Mouse (Mus musculus): ENCODE measurements around the gene Six2. TPM values are rescaled to one million over a fixed set of nuclear protein-coding genes. Genes with fewer than 3 reads are reported as not detected.
"Not testable (repeated sequence)": the region's sequence is repeated elsewhere in the genome, so short reads cannot be mapped to it uniquely, and the experiment has no call there.

Gene Six2
- total RNA-seq, 2 experiments from 2014 or later = 0.28 to 0.50 TPM

- DNase-seq (ENCODE audit: low spot score in 2 of 2) = no peak
Measured at GRCm38 (mm10) chr17:85690323-85690968, 2.4 kb upstream of the Six2 start.

DNA sequence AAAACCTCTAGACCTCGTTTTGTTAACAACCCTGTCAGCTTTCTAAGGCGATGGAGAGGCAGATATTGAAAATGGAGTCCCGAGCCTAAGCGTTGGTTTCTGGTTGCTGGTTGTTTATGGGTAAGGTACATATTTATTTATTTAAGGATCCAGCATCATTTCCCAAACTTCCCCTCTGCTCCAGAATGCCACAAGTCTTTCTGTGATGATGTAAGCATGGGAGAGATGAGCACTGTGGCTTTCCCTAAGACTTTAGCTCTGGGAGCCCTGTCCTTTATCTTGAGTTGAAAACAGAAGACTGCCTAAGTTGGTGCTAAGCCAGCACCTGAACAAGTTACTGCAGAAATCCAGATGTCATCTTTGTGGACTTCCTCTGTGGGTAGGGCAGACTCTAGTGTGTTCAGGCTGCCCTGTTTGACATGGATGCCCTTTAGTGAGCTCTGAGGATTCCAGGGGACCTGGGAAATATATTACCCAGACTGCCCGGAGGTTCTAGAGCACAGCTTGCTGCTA lies 1.8 kb upstream of the Six2 start:
- no peak for DNase-seq (ENCODE audit: low spot score in 2 of 2)

DNA sequence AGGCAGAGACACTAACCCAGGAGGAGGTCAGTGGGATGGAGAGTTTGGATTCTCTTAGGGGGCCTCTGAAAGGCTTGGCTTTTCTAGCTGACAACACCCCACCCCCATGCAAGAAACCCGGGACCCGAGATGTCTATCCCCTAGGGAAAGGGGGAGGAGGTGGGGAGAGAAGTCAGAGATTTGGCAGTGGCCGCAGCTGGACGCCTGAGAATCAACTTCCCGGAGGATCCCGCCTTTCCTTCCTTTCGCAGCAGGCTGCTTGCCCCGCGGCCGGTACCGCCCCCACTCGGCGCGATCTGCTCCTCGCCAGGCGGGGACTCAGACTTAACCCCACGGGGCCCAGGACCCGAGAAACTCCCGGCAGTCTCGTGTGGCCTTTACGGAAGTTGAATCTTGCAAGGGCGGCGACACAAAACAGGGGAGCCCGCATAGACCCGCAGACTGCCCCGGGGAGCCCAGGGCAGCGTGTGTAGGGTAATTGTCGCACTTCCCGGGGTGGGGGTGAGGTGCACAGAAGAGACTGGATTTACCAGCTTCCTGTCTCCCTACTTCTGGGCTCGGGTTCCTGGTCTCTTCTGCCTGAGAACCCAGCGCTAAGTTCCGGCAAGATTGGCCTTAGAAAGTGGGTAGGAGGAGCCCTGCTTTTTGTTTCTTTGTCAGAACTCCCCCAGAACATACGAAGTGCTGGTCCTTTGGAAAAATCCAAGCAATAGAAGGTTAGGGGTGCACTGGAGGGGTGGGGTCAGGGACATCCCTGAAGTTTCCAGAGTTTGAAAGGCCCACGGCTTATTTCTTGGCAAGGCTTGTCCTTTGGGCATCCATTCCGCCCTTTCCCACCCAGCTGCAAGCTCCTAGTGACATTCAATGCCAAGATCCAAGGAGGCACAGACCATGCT lies 1.1 kb upstream of the Six2 start:
- no peak for DNase-seq (ENCODE audit: low spot score in 2 of 2)

DNA sequence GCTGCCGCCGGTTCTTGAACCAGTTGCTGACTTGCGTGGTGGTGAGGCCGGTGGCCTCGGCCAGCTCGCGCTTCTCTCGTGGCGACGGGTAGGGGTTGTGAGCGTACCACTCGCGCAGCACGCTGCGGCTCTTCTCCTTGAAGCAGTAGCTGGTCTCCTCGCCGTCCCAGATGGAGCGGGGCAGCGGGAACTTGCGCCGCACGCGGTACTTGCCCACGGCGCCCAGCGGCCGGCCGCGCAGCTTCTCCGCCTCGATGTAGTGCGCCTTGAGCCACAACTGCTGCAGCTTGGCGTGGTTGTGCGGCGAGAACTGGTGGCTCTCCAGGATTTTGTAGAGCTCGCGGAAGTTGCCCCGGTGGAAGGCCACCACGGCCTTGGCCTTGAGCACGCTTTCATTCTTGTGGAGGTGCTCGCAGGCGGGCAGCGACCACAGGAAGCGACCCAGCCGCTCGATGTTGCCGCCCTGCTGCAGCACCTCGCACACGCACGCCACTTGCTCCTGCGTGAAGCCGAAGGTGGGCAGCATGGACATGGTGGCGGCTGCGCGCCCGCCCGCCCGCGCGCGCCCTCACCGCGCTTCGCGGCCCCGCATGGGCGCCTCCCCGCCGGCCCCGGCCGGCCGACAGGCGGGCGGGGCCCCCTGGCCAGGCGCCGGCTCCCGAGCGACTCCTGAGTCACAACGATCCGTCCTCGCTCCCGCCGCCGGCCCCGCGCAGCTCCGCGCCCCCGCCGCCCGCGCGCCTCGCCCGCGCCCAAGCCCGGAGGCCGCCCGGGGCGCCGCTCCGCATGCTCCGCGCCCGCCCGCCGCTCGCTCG lies 446 bp downstream of the Six2 start:
- no peak for DNase-seq (ENCODE audit: low spot score in 2 of 2)

GRCm38 (mm10) chr17:85686476-85687420 lies 1.3 kb downstream of the Six2 start:
- no peak for DNase-seq (ENCODE audit: low spot score in 2 of 2)

- no peak for DNase-seq (ENCODE audit: low spot score in 2 of 2)
Measured at GRCm38 (mm10) chr17:85685689-85686281, 2.3 kb downstream of the Six2 start.

DNA sequence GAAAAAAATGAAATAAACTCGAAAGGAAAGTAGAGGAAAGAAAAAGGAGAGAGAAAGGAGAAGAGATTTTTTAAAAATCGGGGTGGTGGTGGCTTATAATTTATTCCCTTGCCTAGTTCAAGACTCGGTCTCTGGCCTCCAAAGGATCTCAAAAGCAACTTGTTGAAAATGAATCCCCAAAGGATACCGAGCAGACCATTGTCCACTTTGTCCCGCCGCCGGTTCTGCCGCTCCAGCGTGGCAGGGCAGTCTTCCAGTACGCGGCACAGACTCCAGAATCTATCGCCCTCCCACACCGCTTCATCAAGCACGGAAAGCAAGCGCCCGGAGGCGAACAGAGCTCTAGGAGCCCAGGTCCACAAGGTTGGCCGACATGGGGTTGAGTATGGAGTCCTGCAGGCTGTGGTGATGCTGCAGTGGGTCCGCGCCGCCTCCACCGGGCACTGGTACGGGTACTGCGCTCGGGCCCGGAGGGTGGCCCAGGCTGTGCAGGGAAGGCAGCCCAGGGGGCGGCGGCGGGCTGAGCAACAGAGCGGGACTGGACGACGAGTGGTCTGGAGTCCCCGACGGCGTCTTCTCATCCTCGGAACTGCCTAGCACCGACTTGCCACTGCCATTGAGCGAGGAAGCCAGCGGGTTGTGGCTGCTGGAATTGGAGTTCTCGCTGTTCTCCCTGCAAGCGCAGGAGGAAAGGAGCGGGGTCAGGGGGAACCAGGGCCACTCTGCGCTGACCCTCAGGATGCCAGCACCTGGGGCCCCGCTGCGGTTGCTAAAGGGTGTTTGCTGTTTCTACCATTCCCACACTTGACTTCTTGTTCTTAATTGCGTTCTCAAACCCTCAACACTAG lies 3.0 kb downstream of the Six2 start:
- no peak for DNase-seq (ENCODE audit: low spot score in 2 of 2)

DNA sequence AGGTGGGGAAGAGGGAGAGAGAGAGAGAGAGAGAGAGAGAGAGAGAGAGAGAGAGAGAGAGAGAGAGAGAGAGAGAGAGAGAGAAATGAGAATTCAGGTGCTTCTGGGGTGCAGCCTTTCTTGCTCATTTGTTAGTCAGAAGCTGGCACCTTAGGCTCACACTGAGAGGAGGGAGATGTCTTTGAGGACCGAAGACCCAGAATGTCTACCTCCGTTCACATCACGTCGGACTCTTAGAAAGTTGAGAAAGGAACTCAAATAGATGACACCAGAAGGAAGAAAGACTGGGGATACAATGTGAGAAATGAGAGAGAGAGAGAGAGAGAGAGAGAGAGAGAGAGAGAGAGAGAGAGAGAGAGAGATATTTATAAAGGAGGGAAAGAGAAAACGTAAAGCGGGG lies 3.6 kb downstream of the Six2 start:
- DNase-seq (ENCODE audit: low spot score in 2 of 2) = not testable (repeated sequence)

- DNase-seq (ENCODE audit: low spot score in 2 of 2) = no peak
Measured at GRCm38 (mm10) chr17:85683984-85684307, 4.1 kb downstream of the Six2 start.

- no peak for DNase-seq (ENCODE audit: low spot score in 2 of 2)
Measured at GRCm38 (mm10) chr17:85683111-85683983, 4.7 kb downstream of the Six2 start.

DNA sequence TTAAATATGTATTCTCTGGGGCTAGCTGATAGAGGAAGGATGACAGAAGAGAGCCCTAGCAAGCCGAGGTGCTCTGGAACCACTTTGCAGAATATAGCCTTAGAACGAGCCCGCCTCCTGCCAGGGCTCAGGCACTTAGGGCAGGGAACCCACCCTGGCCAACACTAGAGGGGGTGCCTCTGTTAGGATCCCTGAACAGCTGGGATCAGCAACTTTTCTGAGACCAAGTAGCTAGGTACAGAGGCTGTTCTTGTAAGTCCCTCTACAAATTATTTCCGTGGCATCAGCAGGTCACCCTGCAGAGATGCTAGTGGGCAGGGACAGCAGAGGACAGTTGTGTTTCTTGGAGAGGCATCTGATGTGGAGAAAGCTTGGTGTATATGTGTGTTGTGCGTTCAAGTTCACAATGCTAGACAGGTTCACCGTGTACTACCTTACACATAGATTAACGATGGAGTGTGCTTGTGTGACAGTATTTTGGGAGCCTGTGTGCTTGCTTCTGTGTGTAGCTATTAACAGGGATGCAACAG lies 5.8 kb downstream of the Six2 start:
- no peak for DNase-seq (ENCODE audit: low spot score in 2 of 2)

- no peak for DNase-seq (ENCODE audit: low spot score in 2 of 2)
Measured at GRCm38 (mm10) chr17:85681741-85682140, 6.3 kb downstream of the Six2 start.

DNA sequence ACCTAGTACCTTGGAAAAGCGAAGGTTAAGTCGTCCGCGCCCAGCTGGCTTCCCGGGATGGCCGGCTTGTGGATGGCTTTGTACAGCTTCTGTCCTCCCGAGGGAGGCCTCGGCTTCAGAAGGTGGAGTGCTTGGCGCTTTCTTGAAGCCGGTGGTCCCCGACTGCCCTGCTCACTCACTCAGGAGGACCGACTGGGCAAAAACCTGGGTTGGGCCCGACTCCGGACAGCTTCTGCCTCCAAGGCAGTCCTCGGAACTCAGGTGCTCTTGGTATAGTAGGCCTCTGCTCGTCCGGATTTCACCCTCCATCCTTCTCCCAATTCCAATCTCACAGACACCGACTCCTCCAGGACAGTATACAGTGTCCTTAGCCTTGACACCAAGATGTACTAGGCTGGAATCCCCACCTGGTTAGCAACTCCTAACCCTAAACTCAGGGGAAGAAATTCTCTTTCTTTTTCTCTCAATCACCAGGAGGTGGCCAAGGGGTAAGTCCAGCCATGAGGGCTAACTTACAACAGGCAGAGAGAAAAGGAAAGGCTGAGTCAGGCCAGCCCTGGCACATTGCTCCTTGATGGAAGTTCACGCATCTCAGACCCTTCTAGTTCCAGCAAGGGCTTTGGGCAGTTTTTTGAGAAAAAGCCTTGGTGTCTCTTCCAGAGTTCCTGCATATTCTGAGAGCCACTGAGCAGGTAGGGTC lies 7.1 kb downstream of the Six2 start:
- DNase-seq (ENCODE audit: low spot score in 2 of 2) = no peak

DNA sequence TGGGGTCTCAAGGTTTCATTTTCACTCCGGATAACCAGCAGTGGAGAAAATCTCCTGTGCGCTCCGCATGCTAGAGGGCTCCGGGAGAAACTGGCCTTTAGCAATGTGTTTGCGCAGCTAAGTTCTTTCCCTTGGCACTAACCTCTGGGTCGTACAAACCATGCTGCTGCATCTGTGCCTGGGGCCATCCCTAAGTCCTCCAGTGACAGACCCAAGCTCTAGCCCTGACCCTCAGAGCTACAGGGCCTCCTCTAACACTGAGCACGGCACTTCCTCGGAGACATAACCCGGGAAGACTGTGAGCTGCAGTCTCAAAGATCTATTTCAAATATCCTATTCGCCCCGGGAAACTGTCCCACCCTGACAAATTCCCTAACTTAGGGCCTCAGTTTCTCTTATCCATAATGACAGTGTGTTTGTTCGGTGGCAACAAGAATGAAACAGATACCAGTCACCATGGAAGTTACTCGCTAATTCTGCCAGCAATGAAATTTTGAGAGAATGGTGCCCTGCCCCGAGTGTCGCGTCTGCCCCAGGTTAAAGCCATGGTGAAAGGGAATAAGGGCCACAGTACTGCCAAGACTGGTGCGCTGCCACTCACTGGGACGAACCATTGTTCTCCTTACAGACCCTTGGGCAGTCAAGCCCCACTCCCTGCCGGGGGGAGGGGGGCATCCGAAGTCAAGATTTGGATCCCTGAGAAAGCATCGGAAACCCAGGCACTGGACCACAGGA lies 7.8 kb downstream of the Six2 start:
- DNase-seq (ENCODE audit: low spot score in 2 of 2) = no peak

GRCm38 (mm10) chr17:85679651-85680050 lies 8.4 kb downstream of the Six2 start:
- no peak for DNase-seq (ENCODE audit: low spot score in 2 of 2)

DNA sequence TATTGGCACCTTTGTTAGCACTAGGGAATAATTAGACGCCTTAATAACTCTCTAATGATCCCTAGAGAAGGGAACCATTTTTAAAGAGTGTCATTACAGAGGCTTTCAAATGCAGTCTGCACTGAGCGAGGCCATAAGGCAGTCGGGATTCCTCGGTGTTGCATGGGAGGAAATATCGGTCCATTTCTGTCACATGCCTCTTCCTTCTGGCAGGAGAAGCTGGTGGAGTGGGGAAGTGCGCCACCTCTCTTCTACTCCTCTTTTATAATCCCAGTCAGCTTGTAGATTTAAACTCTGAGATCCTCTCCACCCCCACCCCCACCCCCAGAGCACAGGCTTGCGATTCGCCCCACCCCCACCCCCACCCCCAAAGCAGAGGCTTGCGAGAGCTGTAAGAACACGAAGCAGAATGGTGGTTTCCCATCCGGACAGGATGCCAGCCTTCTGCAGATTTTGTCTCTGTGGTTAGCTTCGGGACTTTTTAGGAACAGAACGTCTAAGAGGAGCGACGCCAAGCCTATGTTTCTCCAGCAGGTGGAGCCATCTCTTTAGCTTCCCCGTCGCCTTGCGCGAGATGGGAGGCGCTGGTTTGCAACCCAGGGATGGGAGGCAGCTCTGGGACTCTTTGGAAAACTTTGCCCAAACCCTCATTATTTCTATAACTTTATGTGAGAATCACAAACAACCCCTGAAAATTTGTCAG lies 23.3 kb downstream of the Six2 start:
- DNase-seq (ENCODE audit: low spot score in 2 of 2) = peak in 1 of 2 experiments; percentile 38

All from adrenal gland, postnatal 4 days (tissue).